Comparison of ENCODE assay signal across 8 mouse cellular contexts in genomic region chr12:80436336-80436976, GRCm38 (mm10). TPM values are rescaled to one million over a fixed set of nuclear protein-coding genes. Genes with fewer than 3 reads are reported as not detected.
DNase-seq lines count a peak whose midpoint lies in the region; ATAC-seq and TF ChIP-seq lines count a peak whose summit lies in the region.

Gene Dcaf5, minus strand, starts transcription at chr12:80436601.

- peak; percentile 80 for DNase-seq in MEL (ENCODE audit: low read depth, low spot score)
- DNase-seq in cerebellum, adult 8-10 months = peak; percentile 70
- DNase-seq in forelimb bud, embryonic 11.5 days (ENCODE audit: low read depth, low spot score) = peak; percentile 63
- DNase-seq in heart, postnatal 4 days = peak; percentile 78
- peak; percentile 59 to 70 for DNase-seq in layer of hippocampus, adult 8-10 months (ENCODE audit: low spot score in 2 of 2)
- DNase-seq in lung, embryonic 14.5 days = peak; percentile 83
- DNase-seq in thymus, adult 18-20 months = peak; percentile 74 to 77

- peak within 1 kb of the TSS; percentile 74 to 97 for H3K4me3 ChIP-seq in MEL (ENCODE audit: control insufficient read depth in 1 of 2, insufficient read depth in 1 of 2, low read depth in 2 of 2, low read length in 2 of 2)
- peak within 1 kb of the TSS; percentile 89 for H3K4me3 ChIP-seq in lung, embryonic 14.5 days (ENCODE audit: low read depth, low read length)
- peak within 1 kb of the TSS; percentile 99 for H3K4me3 ChIP-seq in olfactory bulb, adult 2 months (ENCODE audit: insufficient read depth, low read depth, low read length)

- H3K27me3 ChIP-seq in MEL (ENCODE audit: control insufficient read depth in 1 of 2, insufficient read depth in 2 of 2, low read length in 2 of 2) = no peaks in the 10 kb centered on the region
- no peaks in the 10 kb centered on the region for H3K27me3 ChIP-seq in lung, embryonic 14.5 days (ENCODE audit: insufficient read depth, low read length)

- H3K36me3 ChIP-seq in MEL (ENCODE audit: control insufficient read depth in 1 of 2, insufficient read depth in 2 of 2, low read length in 2 of 2) = peaks cover 2 to 11% of the 10 kb centered on the region in 2 experiments; a peak in 3 of 4 replicates
- H3K36me3 ChIP-seq in lung, embryonic 14.5 days (ENCODE audit: insufficient read depth) = 0 out of 2 replicates have a peak, but pooled peaks cover 6% of the 10 kb centered on the region

- TF ChIP-seq RAD21 in MEL (IDR thresholded peaks at IDR 0.05; ENCODE audit: low read depth, low read length) = no peak

- no peak; a peak in 1 of 4 replicates for TF ChIP-seq EP300 in MEL (IDR thresholded peaks at IDR 0.05; ENCODE audit: low read depth in 1 of 2, low read length in 2 of 2)

- no peak for TF ChIP-seq CTCF in MEL (IDR thresholded peaks at IDR 0.05 in 2 of 3, conservative IDR thresholded peaks at IDR 0.05 in 1 of 3; ENCODE audit: control insufficient read depth in 1 of 3, insufficient read depth in 1 of 3, low read depth in 2 of 3, low read length in 3 of 3, poor library complexity in 1 of 3, severe bottlenecking in 1 of 3)
- TF ChIP-seq CTCF in lung, embryonic 14.5 days (IDR thresholded peaks at IDR 0.05; ENCODE audit: low read depth) = no peak
- TF ChIP-seq CTCF in olfactory bulb, adult 2 months (IDR thresholded peaks at IDR 0.05; ENCODE audit: insufficient read depth, low read depth, low read length) = no peak

- WGBS in lung, embryonic 14.5 days = under 1% methylated on average over 56 of the region's 79 CpGs
- WGBS in olfactory bulb, adult 2 months = under 1% methylated on average over 79 of the region's 79 CpGs

- H3K4me2 ChIP-seq in lung, embryonic 14.5 days = peak within 1 kb of the TSS; percentile 72

- peak; percentile 62 to 68; a peak in 2 of 4 replicates for TF ChIP-seq POLR2A in MEL (IDR thresholded peaks at IDR 0.05; ENCODE audit: control insufficient read depth in 1 of 2, insufficient read depth in 1 of 2, low read depth in 1 of 2, low read length in 2 of 2, poor library complexity in 1 of 2)
- TF ChIP-seq POLR2A in olfactory bulb, adult 2 months (IDR thresholded peaks at IDR 0.05; ENCODE audit: insufficient read depth, low read depth, low read length) = peak; percentile 75; the same call in 1 of the 2 replicates

- H3K27ac ChIP-seq in MEL (ENCODE audit: control insufficient read depth, low read depth, low read length) = peak within 1 kb of the TSS; percentile 51
- peak within 1 kb of the TSS; percentile 97 for H3K27ac ChIP-seq in lung, embryonic 14.5 days (ENCODE audit: low read depth)
- H3K27ac ChIP-seq in olfactory bulb, adult 2 months (ENCODE audit: insufficient read depth, low read depth, low read length) = peak within 1 kb of the TSS; percentile 95

- H3K9ac ChIP-seq in MEL (ENCODE audit: control insufficient read depth, low read depth, low read length, poor library complexity, severe bottlenecking) = peak within 1 kb of the TSS; percentile 93
- peak within 1 kb of the TSS; percentile 92 for H3K9ac ChIP-seq in lung, embryonic 14.5 days

- ATAC-seq in lung, embryonic 14.5 days (ENCODE audit: insufficient read depth) = peak; percentile 72

- peaks cover 18% of the 10 kb centered on the region for H3K79me2 ChIP-seq in MEL (ENCODE audit: control insufficient read depth, insufficient read depth, low read length, poor library complexity)

- peaks cover 0 to 7% of the 10 kb centered on the region in 2 experiments; a peak in 2 of 4 replicates for H3K4me1 ChIP-seq in MEL (ENCODE audit: control insufficient read depth in 1 of 2, insufficient read depth in 2 of 2, low read length in 2 of 2)
- H3K4me1 ChIP-seq in lung, embryonic 14.5 days (ENCODE audit: insufficient read depth) = no peaks in the 10 kb centered on the region
- H3K4me1 ChIP-seq in olfactory bulb, adult 2 months (ENCODE audit: control insufficient read depth, insufficient read depth, low read length) = peaks cover 3% of the 10 kb centered on the region; the same call in 1 of the 2 replicates

- no peaks in the 10 kb centered on the region for H3K9me3 ChIP-seq in MEL (replicated peaks; ENCODE audit: insufficient read depth, low read length)
- H3K9me3 ChIP-seq in lung, embryonic 14.5 days (ENCODE audit: low read depth, low read length) = no peaks in the 10 kb centered on the region

TF ChIP-seq in MEL, 35 proteins besides CTCF, POLR2A, EP300 and RAD21:
- TF ChIP-seq SMC3 (IDR thresholded peaks at IDR 0.05; ENCODE audit: low read depth, low read length) (no peak), CHD1 (IDR thresholded peaks at IDR 0.05; ENCODE audit: low read depth, low read length) (no peak), MAZ (IDR thresholded peaks at IDR 0.05; ENCODE audit: low read depth, low read length) (peak; percentile 18; the same call in 1 of the 2 replicates), NELFE (IDR thresholded peaks at IDR 0.05; ENCODE audit: low read depth, low read length) (peak; percentile 53), SIN3A (IDR thresholded peaks at IDR 0.05; ENCODE audit: low read length) (peak; percentile 76; the same call in 1 of the 2 replicates), UBTF (IDR thresholded peaks at IDR 0.05; ENCODE audit: borderline replicate concordance, insufficient read depth, low read depth, low read length) (0 out of 2 replicates have a peak, but pooled peaks have one; percentile 80), CHD2 (IDR thresholded peaks at IDR 0.05; ENCODE audit: low read length) (no peak), HCFC1 (IDR thresholded peaks at IDR 0.05; ENCODE audit: low read depth, low read length) (peak; percentile 55; the same call in 1 of the 2 replicates), NRF1 (IDR thresholded peaks at IDR 0.05; ENCODE audit: insufficient read depth, low read depth, low read length, poor library complexity, severe bottlenecking) (0 out of 2 replicates have a peak, but pooled peaks have one; percentile 21), USF1 (IDR thresholded peaks at IDR 0.05; ENCODE audit: low read depth, low read length) (peak; percentile 27; the same call in 1 of the 2 replicates), ETS1 (IDR thresholded peaks at IDR 0.05; ENCODE audit: low read depth, low read length) (peak; percentile 84), ELF1 (IDR thresholded peaks at IDR 0.05; ENCODE audit: low read depth, low read length) (peak; percentile 68; the same call in 1 of the 2 replicates), TCF12 (IDR thresholded peaks at IDR 0.05; ENCODE audit: low read depth, low read length) (0 out of 2 replicates have a peak, but pooled peaks have one; percentile 6), KAT2A (conservative IDR thresholded peaks at IDR 0.05; ENCODE audit: low read depth, low read length) (0 out of 2 replicates have a peak, but pooled peaks have one; percentile 15), POLR2AphosphoS2 (IDR thresholded peaks at IDR 0.05; ENCODE audit: low read length) (0 out of 2 replicates have a peak, but pooled peaks have one; percentile 30), MAX (IDR thresholded peaks at IDR 0.05; ENCODE audit: low read length) (no peak)

RNA-seq across cellular contexts. Expression of gene Dcaf5, which starts in this region (rescaled TPM):
- 8.1 and 9.0 TPM in 2 replicates for total RNA-seq in MEL (2012; rRNA removed)
- polyA plus RNA-seq in MEL (2012; ENCODE audit: insufficient read depth in 1 of 2, insufficient read length in 2 of 2, low read depth in 1 of 2, low replicate concordance in 2 of 2, missing spikeins in 1 of 2) = 10 to 100 TPM in 1 of 2 experiments, not detected in 1; 15.6 TPM
- total RNA-seq in heart, postnatal 4 days (2021) = 10 to 100 TPM; 36.3 to 37.3 TPM
- 10 to 100 TPM; 60.9 to 78.0 (median 70.8) TPM for total RNA-seq in layer of hippocampus, adult 8-10 months (2022)
- polyA plus RNA-seq in lung, embryonic 14.5 days (2014; fragmentation: Nextera tagmentation; extraction: Ambion mirVana) = 9.9 and 10.7 TPM in 2 replicates
- not detected in 2 replicates for polyA plus RNA-seq in olfactory bulb, adult 2 months (2012; ENCODE audit: insufficient read depth, insufficient read length, low replicate concordance, missing spikeins)

Comparison
In these comparisons a context has a peak if more than half of its experiments do, and no peak if none do; other contexts are left out.
1. Peak in every context shown above with its lines: DNase-seq, ATAC-seq, H3K4me3 ChIP-seq and H3K27ac ChIP-seq.